Mouse (Mus musculus) ES-Bruce4 (cell line): ENCODE measurements around the gene Atp2b4. TPM values are rescaled to one million over a fixed set of nuclear protein-coding genes. Genes with fewer than 3 reads are reported as not detected.

Experiments
- H3K27ac ChIP-seq: 2 replicates; pipeline ENCODE4 v1.5.1; 2012; ENCODE audit warnings: low read length, inconsistent platforms; ENCODE audit not compliant: insufficient read depth
- H3K27me3 ChIP-seq: 2 replicates; pipeline ENCODE4 v1.6.1; 2012; ENCODE audit warnings: mild to moderate bottlenecking, low read length, inconsistent platforms; ENCODE audit not compliant: control insufficient read depth, poor library complexity, insufficient read depth, severe bottlenecking
- H3K36me3 ChIP-seq: 2 replicates; pipeline ENCODE4 v1.6.1; 2012; ENCODE audit warnings: inconsistent platforms, mild to moderate bottlenecking, low read length, moderate library complexity; ENCODE audit not compliant: control insufficient read depth, poor library complexity, insufficient read depth, severe bottlenecking
- H3K4me1 ChIP-seq: one replicate; pipeline ENCODE4 v1.8.1; 2011; ENCODE audit warnings: low read length; ENCODE audit not compliant: control insufficient read depth, insufficient read depth
- H3K4me3 ChIP-seq: 2 replicates; pipeline ENCODE4 v1.5.1; 2011; ENCODE audit warnings: low read depth, mild to moderate bottlenecking, low read length
- H3K9ac ChIP-seq: 2 replicates; pipeline ENCODE4 v1.6.1; 2012; ENCODE audit warnings: low read depth, mild to moderate bottlenecking, inconsistent platforms; ENCODE audit not compliant: poor library complexity, severe bottlenecking
- H3K9me3 ChIP-seq: replicated peaks from 2 replicates; pipeline ENCODE4 v1.6.1; 2012; ENCODE audit warnings: mild to moderate bottlenecking, low read length, inconsistent platforms; ENCODE audit not compliant: control insufficient read depth, poor library complexity, insufficient read depth, severe bottlenecking
- CTCF ChIP-seq: IDR thresholded peaks from one replicate; pipeline ENCODE4 v1.8.1; 2011; ENCODE audit warnings: low read depth, low read length
- EP300 ChIP-seq: IDR thresholded peaks from 2 replicates; pipeline ENCODE4 v1.6.1; 2011; ENCODE audit warnings: low read depth, low read length; ENCODE audit not compliant: insufficient read depth
- POLR2A ChIP-seq: IDR thresholded peaks from one replicate; pipeline ENCODE4 v1.8.1; 2011; ENCODE audit warnings: low read length; ENCODE audit not compliant: insufficient read depth
- polyA plus RNA-seq: library from polyadenylated mRNA; stranded (reverse); fragments of >200 nt; gene quantifications from 2 replicates; pipeline ENCODE4 v1.2.4, GENCODE M21; 2011; ENCODE audit warnings: low read depth; ENCODE audit not compliant: missing spikeins, insufficient read depth, insufficient read length

The Atp2b4 gene
- polyA plus RNA-seq, 1 experiment, result 16.1 TPM

DNA sequence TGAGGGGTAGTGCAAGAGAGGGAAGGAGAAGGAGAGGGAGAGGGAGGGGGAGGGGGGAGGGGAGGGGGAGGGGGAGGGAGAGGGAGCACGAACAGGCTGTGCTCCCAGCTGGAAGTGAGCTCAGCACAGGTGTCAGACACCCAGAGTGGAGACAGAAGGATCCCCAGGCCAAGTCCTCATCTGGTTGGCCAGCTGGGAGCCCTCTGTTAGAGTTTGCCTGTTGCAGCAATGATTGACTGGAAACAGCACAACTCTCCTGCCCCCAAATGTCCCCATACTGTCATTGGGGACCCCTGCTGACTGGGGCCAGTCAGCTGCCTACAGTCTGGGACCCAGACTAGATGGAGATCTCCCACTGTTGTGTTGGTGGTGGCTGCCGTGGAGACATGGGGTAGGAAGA lies 19.3 kb upstream of the Atp2b4 start:
- H3K9ac ChIP-seq, result no peak overlapping the region
- H3K27me3 ChIP-seq, result no peaks in the 10 kb centered on the region
- no peak overlapping the region for H3K4me3 ChIP-seq
- H3K36me3 ChIP-seq, result no peaks in the 10 kb centered on the region
- no peaks in the 10 kb centered on the region for H3K9me3 ChIP-seq
- H3K4me1 ChIP-seq, result no peaks in the 10 kb centered on the region
- TF ChIP-seq CTCF (no peak), EP300 (no peak), POLR2A (no peak)
- no peak overlapping the region for H3K27ac ChIP-seq

- no peak for TF ChIP-seq EP300
- no peak for TF ChIP-seq POLR2A
- Histone ChIP-seq H3K9me3 (no peaks in the 10 kb centered on the region), H3K36me3 (no peaks in the 10 kb centered on the region), H3K4me3 (no peak overlapping the region), H3K27ac (no peak overlapping the region), H3K4me1 (no peaks in the 10 kb centered on the region), H3K9ac (no peak overlapping the region), H3K27me3 (no peaks in the 10 kb centered on the region)
These were observed 17.7 kb upstream of the Atp2b4 start for GRCm38 (mm10) chr1:133818531-133818930.

- Histone ChIP-seq H3K27ac (no peak overlapping the region), H3K4me1 (no peaks in the 10 kb centered on the region)
- TF ChIP-seq POLR2A (no peak), CTCF (no peak), EP300 (no peak)
These were observed 15.1 kb upstream of the Atp2b4 start for GRCm38 (mm10) chr1:133815747-133816491.

DNA sequence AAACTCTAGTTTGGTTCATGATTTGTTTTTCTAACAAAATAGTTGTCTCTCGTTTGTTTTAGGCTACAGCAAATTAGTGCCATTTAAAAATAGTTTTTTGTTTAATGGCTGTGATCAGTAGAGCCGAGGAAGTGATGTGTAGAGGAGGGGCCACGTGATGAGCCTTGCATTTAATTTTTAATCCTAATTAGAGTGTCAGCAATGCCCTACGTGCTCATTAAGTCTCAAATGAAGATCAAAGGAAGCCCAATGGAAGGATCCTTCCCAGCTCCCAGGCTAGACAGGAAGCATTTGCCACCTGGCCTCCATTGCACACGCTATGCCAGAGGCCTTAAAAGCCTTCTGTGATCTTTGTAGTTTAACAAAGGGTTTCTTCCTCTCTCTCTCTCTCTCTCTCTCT lies 8.5 kb upstream of the Atp2b4 start:
- no peak for TF ChIP-seq CTCF
- TF ChIP-seq EP300, result no peak
- TF ChIP-seq POLR2A, result no peak
- no peaks in the 10 kb centered on the region for H3K4me1 ChIP-seq
- no peaks in the 10 kb centered on the region for H3K36me3 ChIP-seq
- no peaks in the 10 kb centered on the region for H3K27me3 ChIP-seq
- H3K9ac ChIP-seq, result no peak overlapping the region
- no peak overlapping the region for H3K4me3 ChIP-seq
- H3K9me3 ChIP-seq, result no peaks in the 10 kb centered on the region
- H3K27ac ChIP-seq, result no peak overlapping the region

More at GRCm38 (mm10) chr1:133815747-133816491, 15.1 kb upstream of the Atp2b4 start:
- no peak overlapping the region for H3K9ac ChIP-seq
- H3K4me3 ChIP-seq, result no peak overlapping the region
- H3K27me3 ChIP-seq, result no peaks in the 10 kb centered on the region
- H3K9me3 ChIP-seq, result no peaks in the 10 kb centered on the region
- H3K36me3 ChIP-seq, result no peaks in the 10 kb centered on the region

- TF ChIP-seq EP300 (no peak), CTCF (no peak), POLR2A (no peak)
These were observed 7.2 kb upstream of the Atp2b4 start for GRCm38 (mm10) chr1:133808020-133808419.

GRCm38 (mm10) chr1:133801743-133802142 lies 902 bp upstream of the Atp2b4 start:
- Histone ChIP-seq H3K36me3 (no peaks in the 10 kb centered on the region), H3K27ac (no peak overlapping the region), H3K4me3 (no peak overlapping the region), H3K9me3 (no peaks in the 10 kb centered on the region), H3K9ac (no peak overlapping the region), H3K27me3 (no peaks in the 10 kb centered on the region), H3K4me1 (peaks cover 5% of the 10 kb centered on the region)
- TF ChIP-seq POLR2A (no peak), CTCF (no peak), EP300 (no peak)

More at GRCm38 (mm10) chr1:133808020-133808419, 7.2 kb upstream of the Atp2b4 start:
- H3K9me3 ChIP-seq, result no peaks in the 10 kb centered on the region
- H3K4me1 ChIP-seq, result no peaks in the 10 kb centered on the region
- H3K36me3 ChIP-seq, result no peaks in the 10 kb centered on the region
- no peak overlapping the region for H3K4me3 ChIP-seq
- H3K27me3 ChIP-seq, result no peaks in the 10 kb centered on the region
- H3K27ac ChIP-seq, result no peak overlapping the region
- H3K9ac ChIP-seq, result no peak overlapping the region
